Mouse (Mus musculus): ENCODE measurements around the gene Dlgap4. TPM values are rescaled to one million over a fixed set of nuclear protein-coding genes. Genes with fewer than 3 reads are reported as not detected.
A peak's percentile ranks its signal among the peaks of the same experiment; 100 is the strongest.

Gene Dlgap4
- polyA plus RNA-seq, 1 experiment, result 67.0 TPM

DNA sequence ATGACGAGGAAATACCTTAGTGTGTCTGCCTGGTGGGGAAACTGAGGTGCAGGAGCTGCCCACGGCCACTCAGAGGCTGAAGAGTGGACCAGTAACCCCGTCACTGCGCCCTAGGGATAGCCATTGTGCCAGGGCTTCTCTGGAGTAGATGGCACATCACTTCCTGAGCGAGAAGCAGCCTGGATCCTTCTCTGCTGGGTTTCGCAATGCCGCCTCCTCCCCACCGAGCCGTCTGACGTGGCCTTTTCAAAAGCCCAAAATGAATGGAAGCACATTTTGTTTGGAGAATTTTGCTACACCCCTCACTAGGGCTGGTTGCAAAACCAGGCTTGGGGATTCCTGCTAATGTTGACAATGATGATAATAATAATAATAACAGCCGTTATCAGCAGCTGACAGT, 4.0 kb downstream of the Dlgap4 start:
- DNase-seq (ENCODE audit: low spot score), result no peak

DNA sequence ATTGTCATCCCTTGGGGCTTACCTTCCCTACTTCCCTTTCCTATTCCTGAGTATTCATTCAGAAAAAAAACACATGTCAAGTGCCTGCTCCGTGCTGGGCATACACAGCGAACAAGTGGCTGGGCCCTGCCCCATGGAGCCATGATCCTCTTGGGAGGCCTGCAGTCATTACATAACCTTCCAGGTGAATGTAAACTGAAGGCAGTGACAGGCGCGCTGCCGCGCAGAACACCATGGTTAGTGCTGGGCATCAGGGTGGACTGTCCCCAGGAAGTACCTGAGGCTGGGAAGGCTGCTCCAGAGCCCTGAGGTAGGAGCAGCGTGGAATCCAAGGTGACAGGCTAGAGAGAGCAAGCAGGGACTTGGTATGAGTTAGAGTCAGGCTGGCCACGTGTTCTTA, 7.4 kb downstream of the Dlgap4 start:
- no peak for DNase-seq (ENCODE audit: low spot score)

DNA sequence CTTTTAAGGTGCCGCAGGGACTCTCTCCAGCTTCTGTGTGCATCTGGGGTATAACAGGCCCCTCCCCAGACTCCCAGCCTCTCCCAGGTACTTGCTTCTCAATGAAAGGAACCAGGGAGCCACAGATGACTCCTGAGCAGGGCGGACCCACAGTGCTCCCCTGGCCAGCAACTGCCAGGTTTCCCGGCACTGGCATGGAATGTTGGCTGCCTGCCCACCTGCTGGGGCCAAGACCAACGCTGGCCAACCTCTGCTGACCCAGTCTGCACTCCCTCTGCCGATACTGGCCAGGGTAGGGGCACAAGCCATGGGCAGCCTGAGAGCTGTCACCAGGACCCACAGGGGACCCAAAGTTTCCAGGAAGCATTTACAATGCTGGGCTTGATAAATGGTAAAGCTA, 7.9 kb downstream of the Dlgap4 start:
- DNase-seq (ENCODE audit: low spot score), result no peak

DNA sequence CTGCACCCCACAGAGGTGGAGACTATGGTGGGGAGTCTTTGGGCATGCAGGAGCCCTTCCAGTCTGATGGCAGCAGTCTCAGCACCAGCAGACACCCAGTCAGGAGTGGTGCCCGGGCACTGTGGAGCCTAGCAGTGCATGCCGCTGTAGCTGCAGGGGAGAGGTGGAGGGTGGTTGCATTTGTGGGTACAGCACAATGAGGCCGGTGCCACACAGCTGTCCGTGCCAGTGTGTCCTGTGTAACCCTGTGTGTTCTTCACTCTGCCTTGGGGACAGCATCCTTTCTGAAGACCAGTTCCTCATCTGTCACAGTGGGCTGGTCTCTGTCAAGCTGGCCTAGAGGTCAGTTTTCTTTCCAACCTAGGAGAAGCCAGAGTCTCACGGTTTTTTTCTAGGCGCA, 8.7 kb downstream of the Dlgap4 start:
- no peak for DNase-seq (ENCODE audit: low spot score)

DNA sequence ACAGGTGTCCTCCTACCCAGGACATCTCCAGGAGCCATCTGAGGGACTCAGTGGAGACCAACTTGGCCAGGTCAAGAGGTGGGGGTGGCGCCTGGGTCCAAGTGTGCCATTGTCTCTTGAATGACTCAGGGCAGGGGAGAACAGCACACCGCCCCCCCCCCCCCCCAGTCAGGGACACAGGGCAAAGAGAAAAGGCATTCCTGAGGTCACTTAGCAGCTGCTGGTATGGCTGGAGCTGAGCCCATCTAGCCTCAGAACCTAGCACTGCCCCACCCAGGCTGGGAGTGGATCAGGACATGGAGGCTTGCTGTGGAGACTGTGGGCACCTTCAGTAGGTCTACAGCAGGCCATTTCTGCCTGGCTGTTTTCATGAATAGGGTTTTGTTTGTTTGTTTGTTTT, 9.7 kb downstream of the Dlgap4 start:
- no peak for DNase-seq (ENCODE audit: low spot score)

DNA sequence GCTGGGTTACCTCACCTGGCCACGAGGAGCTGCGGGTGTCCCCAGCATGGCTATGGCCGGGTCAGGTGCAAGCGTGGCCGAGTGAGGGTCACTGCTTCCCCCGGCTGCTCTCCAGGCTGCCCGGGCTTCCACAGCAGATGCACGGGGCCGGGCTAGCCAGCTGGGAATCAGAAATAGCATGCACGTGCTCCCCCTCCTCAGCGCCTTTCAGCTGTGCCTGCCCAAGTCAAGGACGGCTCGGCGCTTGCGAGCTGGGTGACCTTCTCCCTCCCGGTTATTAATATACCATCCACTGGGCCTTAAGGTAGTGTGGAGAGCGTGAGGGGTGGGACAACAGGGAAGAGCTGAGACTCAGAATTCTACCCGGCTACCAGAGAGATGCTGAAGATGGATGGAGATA, 11.8 kb downstream of the Dlgap4 start:
- DNase-seq (ENCODE audit: low spot score), result no peak

DNA sequence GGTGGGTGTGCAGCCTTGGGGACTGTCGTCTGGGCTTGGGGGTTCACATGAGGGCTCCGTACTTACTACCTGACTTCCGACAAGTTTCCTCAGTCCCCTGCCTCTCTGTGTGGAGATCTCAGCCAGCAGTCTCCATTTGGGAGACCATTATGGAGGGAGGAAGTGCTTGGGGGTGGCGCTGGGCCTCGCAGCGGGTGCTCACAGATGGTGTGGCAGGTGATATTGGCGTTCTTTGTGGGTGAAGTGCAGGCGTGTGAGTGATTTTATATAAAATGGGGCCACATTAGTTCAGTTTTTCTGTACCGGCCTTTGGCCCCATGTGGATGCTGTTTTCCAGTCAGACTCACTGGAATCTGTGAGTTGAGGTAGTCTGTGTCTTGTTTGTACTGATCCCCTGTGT, 12.6 kb downstream of the Dlgap4 start:
- DNase-seq (ENCODE audit: low spot score), result no peak

GRCm38 (mm10) chr2:156626544-156626943, 13.0 kb downstream of the Dlgap4 start:
- DNase-seq (ENCODE audit: low spot score), result no peak

GRCm38 (mm10) chr2:156627917-156628316, 14.4 kb downstream of the Dlgap4 start:
- DNase-seq (ENCODE audit: low spot score), result no peak

- DNase-seq (ENCODE audit: low spot score), result no peak
These were observed 16.8 kb downstream of the Dlgap4 start for GRCm38 (mm10) chr2:156630288-156630687.

DNA sequence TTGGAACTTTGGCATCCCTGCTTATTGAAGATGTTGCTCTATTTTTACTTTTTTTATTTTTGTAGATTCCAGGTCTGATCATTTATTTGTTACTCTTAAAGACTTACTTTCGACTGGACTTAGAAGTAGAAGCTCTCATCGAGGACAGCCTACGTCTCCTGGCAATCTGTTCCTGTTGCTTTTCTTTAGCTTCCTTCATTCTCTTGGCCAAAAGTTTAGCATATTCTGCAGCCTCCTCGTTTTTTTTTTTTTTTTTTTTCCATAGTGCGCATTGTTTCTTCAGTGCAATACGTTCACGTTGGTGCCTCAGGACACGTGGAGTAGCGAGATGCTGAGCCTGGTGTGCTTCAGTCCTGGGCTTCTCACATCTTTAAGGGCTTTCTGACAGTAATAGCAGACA, 19.2 kb downstream of the Dlgap4 start:
- DNase-seq (ENCODE audit: low spot score), result no peak

DNA sequence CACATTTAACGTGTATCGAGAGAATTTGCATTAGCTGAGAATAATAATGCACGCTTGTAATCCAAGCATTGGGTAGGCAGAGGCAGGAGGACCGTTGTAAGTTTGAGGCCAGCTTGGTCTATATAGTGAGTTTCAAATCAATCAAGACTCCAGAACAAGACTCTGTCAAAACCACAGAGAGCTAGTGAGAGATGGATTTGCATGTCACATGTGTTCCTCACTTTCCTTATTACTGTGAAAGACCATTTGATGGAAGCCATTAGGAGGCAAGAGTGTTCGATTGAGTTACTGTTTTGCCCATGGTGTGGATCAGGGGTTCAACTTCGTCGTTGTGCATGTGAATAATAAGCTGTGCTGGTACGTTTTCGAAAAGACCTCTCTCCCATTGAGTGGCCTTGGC, 21.6 kb downstream of the Dlgap4 start:
- DNase-seq (ENCODE audit: low spot score), result no peak

- no peak for DNase-seq (ENCODE audit: low spot score)
These were observed 27.6 kb downstream of the Dlgap4 start for GRCm38 (mm10) chr2:156641141-156641540.

DNA sequence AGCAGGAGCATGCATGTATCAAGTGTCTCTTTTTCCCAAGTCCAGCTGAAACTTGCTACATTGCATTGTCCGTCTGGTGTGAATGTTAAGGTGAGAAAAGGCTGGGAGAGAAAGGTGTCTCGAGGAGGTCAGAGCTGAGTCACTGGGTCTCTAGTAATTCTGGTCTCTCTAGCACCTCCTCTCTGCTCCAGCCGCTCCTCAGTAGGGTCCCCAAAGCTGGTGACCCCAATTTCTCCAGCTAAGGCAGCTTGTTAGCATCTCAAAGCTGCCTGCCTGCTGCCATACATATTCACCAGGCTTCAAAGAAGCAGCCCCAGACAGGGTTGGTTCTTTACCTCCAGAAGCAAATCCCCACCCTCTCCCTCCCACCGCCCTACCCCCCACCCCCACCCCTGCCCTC, 29.4 kb downstream of the Dlgap4 start:
- no peak for DNase-seq (ENCODE audit: low spot score)

DNA sequence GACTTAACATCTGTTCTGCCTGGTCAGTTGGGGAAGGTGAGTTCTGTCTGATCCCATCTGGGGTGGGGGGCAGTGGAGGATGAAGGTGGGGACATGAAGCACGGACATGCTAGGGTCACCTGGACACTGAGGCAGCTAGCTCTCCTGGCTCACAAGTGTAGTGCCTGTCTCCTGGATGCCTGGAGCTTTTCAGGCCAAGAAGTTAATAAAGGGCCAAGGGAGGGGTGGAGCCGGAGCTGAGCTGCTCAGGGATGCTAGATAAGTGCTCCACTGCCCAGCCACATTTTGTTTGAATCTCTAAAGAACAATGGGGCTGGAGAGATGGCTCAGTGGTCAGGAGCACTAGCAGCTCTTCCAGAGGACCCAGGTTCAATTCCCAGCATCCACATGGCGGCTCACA, 29.9 kb downstream of the Dlgap4 start:
- DNase-seq (ENCODE audit: low spot score), result no peak

- DNase-seq (ENCODE audit: low spot score), result no peak
These were observed 31.6 kb downstream of the Dlgap4 start for GRCm38 (mm10) chr2:156645145-156645544.

GRCm38 (mm10) chr2:156646877-156647276, 33.4 kb downstream of the Dlgap4 start:
- DNase-seq (ENCODE audit: low spot score), result no peak

- DNase-seq (ENCODE audit: low spot score), result no peak
These were observed 34.5 kb downstream of the Dlgap4 start for GRCm38 (mm10) chr2:156648042-156648441.

DNA sequence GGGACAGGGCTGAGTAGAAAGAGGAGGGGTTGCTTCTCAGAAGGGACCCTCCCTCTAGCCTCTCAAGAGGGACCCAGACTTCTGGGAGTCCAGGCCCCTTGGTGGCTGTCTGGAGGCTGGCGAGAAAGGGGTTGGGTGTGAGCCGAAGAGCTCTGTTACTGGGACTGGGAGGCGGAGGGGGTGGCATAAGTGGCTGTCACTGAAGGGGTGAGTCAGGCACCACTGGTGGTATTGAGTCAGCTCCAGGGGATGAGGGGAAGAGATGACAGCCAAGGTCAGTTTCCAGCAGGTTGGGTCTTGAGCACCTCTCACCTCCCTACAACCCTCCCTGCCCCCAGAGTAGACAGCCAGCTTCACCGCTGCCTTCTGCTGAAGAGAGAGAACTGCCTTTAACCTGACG, 35.9 kb downstream of the Dlgap4 start:
- DNase-seq (ENCODE audit: low spot score), result no peak

DNA sequence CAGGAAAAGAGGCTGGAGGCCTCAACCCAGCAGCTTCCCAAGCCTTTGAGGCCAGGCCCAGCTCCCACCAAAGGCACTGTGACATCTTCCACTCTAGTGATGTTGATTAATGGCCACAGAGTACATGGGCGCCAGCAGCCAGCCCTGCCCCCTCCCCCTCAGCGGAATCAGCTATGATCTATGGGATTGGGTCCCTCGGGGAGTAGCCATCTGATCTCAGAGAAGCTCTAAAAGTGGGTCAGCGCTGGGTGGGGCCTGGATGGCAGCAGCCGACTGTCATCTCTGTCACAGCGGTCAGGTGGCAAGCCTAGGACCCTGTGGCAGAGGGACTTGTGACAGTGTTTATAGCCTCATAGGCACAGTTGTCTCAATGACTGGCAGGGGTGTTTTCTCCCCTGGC, 37.5 kb downstream of the Dlgap4 start:
- DNase-seq (ENCODE audit: low spot score), result no peak

DNA sequence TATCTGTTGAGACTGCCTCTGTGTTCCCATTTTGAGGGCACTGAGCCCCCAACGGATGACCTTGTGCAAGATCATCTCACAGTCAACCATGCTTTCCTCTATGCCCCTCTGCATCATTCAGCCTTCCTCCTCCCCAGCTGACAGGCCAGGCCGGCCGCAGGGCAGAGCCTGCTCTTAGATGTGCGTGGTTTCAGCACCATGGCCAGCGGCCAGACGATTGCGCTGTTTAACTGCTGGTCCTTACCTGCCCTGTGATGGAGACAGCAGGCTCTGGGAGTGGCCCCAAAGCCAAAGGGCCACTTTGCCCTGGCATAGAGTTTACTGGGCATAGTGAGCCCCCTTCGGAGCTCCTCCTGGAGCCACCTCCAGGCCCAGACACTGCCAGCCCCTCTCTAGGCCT, 39.3 kb downstream of the Dlgap4 start:
- peak; percentile 32 for DNase-seq (ENCODE audit: low spot score)

DNA sequence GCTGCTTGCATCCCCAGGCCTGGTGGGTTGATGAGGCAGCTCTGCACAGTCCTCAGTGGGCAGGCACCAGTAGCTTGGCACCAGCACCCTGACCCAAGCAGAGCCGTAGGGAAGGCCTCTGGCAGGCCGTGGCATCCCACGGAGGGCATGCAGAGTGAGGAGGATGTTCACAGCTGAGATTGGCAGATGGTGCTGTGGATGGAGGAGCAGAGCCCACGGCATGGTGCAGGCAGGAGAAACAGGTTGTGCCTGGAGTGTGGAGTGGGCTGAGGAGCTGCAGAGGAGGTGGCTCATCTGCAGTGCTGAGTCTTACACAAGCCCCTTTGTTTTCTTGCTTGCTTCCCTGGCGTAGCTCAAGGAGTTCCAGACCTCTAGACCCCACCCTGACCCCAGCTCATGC, 40.6 kb downstream of the Dlgap4 start:
- DNase-seq (ENCODE audit: low spot score), result no peak

DNA sequence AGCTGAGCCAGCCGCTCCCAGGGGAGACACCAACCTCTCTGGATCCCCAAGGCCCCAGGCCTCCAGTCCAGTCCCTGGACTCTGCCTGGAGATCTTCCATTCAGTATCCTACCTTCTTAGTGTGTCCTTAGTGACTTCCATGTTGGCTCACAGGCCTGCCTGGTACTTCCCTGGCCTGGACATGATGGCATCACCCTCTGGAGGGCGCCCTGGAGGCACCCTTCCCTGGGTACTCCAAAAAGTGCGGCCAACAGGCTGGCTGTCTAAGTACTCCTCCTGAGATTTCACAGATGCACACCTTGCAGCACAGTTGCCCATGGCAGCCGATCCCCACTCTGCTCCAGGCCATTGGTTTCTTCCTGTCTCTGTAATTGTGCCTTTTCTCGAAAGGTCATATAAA, 42.1 kb downstream of the Dlgap4 start:
- DNase-seq (ENCODE audit: low spot score), result no peak

DNA sequence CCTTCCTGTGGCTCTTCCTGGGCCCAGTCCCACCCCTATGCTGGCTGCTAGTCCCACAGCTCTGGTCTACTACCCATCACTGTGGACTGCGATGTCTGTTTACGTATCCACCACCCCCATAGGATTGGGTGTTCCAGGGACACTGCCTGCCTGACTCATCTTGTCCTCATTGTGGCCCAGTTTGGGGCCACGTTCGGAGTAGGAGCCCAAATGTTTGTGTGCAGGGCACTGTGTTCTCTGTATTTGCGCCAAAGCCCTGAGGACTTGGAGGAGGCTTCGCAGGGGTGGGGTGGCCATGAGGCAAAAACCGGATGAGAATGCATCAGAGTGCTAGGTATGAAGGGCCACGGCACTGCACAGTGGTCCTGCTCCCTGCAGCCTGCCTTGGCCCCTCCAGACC, 44.0 kb downstream of the Dlgap4 start:
- DNase-seq (ENCODE audit: low spot score), result no peak

DNA sequence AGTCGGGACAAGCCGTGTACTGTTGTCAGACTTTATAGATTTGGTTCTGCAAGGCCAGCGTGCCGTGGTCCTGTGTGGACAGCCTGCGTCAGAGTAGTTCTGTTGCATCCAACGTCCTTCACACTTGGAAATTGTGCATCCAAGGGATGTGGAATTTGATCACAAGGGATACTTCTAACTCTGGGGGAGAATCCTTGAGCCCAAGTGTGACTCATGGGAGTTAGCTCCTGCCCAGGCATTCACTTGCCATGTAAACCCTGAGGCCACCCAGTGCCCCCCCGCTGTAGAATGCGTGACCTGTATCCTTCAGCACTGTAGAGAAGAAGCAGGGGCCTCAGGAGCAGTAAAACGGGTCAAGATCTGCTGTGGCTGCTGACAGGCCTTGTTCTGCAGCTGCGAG, 44.7 kb downstream of the Dlgap4 start:
- no peak for DNase-seq (ENCODE audit: low spot score)

All from urinary bladder, adult 2 months (tissue).